Mouse (Mus musculus) retina, embryonic 14.5 days (tissue): ENCODE measurements at regions not wholly inside any gene's neighbourhood (a gene's known extent, or its start where the extent isn't known, plus 50 kb on each side); places are given as distances from the start of the nearest gene placed in this dataset.

Source experiments
- DNase-seq: peaks from one replicate; pipeline ENCODE4 v3.0.0-alpha.2; 2015; ENCODE audit warnings: low spot score

DNA sequence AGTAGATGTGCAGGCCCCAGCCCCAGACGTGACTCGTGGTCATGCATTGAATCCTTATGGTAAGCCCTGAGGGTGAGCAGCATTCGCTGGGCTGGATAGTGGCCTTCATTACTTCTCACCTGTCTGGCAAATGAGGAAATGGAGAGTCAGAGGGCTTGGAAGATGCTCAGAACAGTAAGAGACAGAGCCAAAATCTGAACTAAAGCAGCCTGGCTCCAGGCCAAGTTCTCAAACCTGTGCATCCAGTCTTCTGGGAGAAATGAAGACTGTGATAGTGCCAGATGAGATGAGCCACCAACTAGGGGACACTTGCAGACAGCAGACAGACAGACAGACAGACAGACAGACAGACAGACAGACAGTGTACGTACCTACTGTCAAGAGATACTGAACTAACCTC, 137.1 kb downstream of the Wscd1 start:
- no peak for DNase-seq

DNA sequence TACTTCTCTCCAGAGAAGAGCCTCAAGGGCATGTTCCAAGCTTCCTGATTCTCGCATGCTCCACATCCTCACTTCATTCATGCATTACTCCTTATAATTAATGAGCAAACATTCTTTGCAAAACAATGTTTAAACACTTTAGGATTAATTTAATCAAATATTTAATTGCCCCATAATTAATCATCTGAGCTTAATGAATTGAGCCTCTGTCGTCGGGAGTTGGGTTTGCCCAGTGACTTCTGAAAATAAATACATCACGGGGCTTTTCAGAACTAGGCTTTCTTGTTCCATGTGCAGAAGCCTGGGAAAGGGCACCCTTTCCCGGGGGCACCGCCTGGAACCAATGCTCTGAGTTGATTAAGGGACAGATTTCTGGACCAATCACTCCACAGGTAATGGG, 135.1 kb downstream of the Wscd1 start:
- no peak for DNase-seq

DNA sequence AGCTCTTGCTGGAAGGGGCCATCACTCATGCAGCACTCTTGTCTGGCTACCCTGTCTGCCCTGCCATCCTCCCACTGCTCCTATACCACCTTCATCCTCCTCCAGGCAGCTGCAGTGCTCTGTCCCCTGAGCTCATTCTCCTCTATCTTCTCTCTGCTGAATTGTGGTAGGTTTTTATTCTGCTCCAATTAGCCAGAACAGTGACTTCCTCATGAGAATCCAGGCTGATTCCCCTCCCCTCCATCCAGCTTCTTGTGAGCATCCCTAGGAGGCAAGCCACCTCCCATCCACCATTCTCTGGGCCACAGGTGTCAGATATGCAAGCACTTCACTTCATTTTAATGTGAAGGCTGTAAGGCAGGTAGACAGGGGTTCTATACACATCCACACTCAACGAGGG, 132.1 kb downstream of the Wscd1 start:
- peak; percentile 37 for DNase-seq

DNA sequence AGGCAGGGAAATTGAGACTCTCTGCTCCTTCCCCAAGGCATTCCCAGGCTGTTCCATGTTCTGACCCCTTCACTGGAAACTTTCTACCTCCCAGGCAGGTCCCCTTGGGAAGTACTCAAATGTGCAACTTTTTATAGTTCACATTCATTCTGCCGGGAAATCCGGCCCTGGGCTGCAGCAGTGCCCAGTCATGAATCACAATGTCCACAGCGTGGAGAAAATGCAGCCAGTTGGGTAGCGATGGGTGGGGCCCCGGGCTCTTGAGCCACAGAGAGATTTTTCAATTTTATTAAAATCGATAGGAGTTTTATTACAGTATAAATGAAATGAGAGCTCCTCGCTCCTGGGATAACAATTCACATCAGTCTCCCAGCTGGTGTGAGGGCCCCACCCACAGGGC, 121.6 kb downstream of the Wscd1 start:
- DNase-seq = no peak

DNA sequence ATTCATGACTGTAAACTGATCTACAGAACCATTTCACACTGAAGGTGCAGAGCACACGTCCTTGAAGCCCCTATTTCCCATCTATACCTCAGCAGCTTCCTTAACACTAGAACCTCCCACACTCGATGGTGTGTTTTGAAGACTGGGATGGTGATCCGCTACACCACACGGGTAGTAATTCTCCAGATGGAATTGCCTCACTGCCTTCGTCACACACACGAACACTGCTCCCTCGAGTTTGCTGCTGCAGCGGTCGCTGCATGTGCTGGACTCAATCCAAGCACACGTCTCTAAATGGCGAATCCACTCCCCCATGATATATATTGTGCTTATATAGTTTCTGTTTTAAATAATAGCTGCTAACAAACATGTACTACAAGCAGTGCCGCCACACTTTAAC, 117.0 kb downstream of the Wscd1 start:
- DNase-seq = no peak

DNA sequence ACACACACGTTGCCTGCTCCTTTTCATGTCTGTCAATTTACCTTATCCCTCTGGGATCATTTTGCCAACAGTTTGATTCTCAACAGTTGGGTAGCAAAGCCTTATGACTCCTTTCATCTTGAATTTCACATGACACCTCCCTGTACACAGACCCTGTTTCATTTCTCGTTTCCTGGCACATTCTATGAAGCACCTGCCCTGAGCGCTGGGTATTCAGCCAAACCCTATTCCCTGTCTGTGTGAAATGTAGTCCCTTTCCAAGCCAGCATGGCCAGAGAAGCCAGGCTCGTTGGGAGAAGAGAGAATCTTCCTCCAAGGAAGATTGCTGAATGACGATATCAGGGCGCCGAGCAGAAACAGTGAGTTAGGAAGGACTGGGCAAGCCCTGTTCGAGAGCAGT, 108.2 kb downstream of the Wscd1 start:
- no peak for DNase-seq

DNA sequence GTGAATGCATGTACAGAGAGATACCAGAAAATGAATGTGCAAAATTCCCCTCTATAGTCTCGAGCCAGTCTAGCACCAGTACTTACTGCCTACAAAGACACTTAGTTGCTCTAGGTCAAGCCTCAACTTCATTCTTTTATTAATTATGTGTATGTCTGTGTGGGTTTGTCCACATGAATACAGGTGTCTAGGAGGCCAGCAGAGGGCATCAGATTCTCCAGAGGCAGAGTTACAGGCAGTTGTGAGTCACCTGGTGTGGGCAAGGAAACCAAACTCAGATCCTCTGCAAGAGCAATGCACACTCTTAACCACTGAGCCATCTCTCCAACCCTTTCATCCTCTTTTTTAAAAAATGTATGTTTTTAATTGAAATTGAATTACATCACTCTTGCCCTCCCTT, 105.8 kb downstream of the Wscd1 start:
- no peak for DNase-seq

DNA sequence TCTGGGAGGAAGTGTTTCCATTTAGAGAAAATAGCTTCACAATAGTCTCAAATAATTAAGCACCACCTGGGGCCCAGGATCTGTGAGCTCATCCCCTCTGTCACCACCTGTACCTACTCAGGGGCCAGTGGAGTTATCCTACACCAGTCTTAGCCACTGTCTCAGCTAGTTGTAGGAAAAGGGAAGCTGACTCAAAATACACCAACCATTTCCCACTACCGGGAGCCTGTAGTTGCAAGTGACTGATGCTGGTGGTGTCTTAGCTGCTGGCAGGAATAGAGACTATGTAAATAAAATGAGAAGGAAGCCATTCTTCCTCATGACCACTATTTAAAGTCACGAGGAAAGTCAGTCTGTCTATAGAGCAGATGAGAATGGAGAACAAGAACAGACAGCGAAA, 105.3 kb downstream of the Wscd1 start:
- DNase-seq = no peak

DNA sequence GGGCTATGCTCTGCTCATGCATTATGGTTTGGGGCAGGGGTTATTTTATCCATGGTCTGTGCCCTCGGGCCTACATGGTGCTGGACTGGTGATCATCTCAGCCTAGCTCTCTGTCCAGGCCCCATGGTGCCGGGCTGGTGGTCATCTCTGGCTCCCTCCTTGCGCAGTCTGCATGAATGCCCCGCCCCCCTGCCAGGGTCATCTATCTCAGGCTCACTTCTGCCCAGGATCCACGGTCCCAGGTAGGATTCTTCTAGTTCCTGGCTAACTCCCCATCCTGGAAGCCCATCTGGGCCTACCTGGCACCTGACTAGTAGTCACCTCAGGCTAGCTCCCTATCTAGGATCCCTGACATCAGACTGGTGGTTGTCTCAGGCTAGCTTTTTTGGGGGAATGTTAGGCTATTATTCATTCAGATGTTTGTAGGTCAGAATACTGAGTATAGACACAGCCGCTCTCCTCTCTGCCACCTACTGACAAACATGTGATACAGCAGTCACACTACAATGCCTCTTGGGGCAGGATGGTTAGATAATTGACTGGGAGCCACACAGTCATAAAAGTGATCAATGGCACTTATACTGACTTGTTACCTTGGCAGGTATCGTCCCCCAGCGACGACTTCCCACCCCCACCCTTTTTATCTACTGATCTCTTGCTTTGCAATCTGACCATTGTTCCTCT, 98.1 kb downstream of the Wscd1 start:
- DNase-seq = peak; percentile 65

DNA sequence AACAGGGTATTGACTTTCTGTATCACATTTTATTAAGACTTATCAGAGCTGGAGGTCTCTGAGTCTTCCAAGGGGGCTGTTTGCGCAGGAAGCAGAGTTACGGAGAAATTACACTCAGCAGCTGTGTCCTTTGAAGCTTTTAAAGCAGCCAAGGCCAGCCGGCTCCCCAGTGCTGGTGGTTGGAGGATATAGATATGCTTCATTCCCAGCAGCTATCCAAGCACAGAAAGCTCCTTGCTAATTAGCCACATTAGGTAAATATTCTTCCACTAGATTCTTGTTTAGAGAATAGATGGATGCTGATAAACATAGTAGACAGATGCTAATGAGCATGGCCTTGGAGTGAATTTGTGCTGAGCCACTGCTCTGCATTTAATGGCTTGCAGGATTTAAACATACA, 96.8 kb downstream of the Wscd1 start:
- DNase-seq = no peak

DNA sequence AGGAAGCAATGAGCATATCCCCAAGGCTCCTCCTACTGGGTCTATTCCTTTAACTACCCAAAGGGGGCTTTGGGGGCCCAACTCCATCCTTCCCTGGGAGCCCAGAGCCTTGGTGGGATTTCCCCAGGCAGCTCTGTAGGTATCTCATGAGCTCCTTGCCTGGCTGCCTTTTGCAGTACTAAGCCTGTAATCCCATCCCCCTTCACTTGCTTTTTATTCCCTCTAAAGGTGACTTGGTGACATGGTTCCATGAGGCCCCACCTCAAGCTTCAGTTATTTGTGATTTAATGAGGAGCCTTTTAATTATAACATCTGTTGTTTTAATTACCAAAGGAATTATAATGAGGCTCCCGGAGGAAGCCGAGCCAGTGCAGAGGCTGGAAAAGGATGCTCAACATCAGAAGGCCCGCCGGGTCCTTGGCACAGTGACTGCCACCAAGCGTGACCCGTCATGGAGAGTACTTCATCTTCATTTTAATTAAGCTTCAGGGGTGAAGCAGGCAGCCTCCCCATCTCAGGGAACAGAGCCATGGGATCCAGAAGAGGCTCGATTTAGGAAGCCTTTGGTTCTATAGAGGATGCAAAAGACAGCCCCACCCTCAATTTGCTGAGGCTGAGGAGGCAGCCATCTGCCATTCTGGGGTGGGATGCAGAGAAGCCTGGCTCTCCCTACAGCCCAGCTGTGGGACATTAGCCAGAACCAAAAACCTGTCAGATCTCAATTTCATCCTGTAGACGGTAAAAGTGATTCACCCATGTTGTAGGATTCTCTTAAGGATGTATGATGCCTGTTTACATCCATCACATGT, 91.1 kb downstream of the Wscd1 start:
- DNase-seq = no peak
